Mouse (Mus musculus): ENCODE results near the gene Gapvd1.
A peak's percentile ranks its signal among the peaks of the same experiment; 100 is the strongest.
"Not testable (repeated sequence)": the region's sequence is repeated elsewhere in the genome, so short reads cannot be mapped to it uniquely, and the experiment has no call there.

Gapvd1 gene

DNA sequence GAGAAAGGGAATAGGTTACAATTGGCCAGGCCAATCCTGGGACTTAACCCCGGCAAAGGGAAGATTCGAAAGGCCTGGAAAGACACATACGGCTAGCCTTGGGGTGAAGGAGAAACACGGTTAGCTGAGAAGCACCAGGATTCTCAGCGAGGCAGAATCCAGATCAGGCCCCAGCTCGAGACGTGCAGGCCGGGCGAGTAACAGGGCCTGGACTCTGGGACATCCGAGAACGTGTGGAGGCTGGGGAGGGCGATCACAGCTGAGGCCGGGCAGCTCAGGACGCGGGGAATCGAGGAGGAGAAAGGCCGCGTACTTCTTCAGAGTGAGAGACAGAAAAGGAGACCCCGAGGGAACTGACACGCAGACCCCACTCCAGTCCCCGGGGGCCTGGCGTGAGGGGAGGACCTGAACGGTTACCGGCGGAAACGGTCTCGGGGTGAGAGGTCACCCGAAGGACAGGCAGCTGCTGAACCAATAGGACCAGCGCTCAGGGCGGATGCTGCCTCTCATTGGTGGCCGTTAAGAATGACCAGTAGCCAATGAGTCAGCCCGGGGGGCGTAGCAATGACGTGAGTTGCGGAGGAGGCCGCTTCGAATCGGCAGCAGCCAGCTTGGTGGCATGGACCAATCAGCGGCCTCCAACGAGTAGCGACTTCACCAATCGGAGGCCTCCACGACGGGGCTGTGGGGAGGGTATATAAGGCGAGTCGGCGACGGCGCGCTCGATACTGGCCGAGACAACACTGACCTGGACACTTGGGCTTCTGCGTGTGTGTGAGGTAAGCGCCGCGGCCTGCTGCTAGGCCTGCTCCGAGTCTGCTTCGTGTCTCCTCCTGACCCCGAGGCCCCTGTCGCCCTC is 16.6 kb upstream of the Gapvd1 start, which contains the start of gene Hspa5:
TSS of gene Hspa5 (plus strand) at position 603 of the 859 bp plus-strand sequence.
- DNase-seq (ENCODE audit: low spot score), result peak; percentile 97

DNA sequence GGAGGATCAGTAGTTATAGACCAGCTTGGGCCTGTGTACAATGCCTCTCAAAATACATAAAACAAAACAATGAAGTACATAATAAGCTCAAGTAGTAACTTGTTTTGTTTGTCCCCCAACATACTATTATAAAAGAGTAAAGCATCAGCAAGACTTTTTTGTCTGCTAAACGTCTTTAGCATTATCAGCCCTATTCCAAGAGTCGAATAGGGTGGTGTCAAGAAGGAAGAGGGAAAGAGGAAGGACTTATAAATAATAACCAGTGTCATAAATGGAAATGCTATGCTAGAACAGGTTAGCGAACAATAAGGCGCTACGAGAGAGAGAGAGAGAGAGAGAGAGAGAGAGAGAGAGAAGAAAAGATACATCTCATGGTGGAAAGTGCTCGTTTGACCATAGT is 15.9 kb upstream of the Gapvd1 start:
- no peak for DNase-seq (ENCODE audit: low spot score)

DNA sequence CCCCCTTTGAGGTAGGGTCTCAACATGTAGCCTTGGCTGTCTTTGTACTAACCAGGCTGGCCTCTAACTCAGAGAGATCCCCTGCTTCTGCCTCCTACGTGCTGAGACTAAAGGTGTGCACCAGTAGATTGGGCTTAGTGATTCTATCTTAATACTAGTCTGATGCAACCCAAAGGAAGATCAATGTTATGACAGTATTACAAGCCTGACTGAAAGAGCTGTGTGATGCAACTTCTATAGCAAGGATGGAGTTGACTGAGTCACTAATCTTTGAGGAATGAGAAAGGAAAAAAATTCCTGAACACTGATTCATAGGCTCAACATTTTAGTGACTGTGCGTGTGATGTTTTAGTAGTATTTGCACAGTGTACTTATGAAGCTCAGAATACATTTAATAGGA is 15.0 kb upstream of the Gapvd1 start:
- no peak for DNase-seq (ENCODE audit: low spot score)

DNA sequence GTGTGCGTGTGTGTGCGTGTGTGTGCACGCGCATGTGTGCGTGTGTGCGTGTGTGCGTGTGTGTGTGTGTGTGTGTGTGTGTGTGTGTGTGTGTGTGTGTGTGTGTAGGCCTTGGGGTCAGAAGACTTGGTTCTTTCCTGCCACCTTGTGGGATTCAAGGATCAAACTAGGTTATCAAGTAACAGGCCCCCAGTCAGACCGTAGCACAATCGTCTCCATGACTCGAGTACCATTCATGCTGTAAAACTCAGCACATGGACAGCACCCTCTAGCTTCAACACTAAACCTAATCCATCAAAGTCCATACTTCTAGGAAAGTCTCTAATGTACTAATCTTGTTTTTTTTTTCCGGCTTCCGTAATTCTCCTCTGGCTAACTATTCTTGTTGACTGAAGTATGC is 9.8 kb upstream of the Gapvd1 start:
- no peak for DNase-seq (ENCODE audit: low spot score)

DNA sequence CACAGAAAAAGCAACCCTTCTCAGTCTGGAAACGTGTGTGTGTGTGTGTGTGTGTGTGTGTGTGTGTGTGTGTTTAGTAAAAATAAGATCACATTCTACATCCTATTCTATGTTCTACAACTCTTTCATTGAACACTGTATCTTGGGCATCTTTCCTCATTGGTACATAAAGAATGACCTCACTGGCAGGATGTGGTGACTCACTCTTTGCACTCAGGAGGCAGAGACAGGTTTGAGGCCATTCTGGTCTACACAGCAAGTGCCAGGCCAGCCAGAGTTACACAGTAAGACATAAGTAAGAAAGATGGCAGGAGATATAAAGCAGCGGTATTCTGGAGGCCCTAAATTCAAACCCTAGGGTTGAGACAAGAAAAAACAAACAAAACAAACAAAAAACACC is 7.8 kb upstream of the Gapvd1 start:
- DNase-seq (ENCODE audit: low spot score), result no peak

DNA sequence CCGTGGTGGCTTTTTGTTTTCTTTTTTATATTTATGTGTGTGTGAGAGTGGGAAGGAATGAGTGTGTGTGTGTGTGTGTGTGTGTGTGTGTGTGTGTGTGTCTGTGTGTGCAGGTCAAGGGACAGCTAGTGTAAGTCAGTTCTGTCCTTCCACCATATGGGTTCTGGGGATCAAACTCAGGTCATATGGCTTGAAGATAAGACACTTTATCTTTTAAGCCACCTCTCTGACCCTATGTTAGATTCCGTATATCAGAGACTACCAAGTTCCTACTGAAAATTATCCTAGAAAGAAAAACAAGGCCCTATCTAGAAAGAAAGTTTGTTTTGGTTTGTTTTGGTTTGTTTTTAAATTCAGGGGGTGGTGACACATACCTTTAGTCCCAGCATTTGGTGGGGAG is 7.1 kb upstream of the Gapvd1 start:
- no peak for DNase-seq (ENCODE audit: low spot score)

DNA sequence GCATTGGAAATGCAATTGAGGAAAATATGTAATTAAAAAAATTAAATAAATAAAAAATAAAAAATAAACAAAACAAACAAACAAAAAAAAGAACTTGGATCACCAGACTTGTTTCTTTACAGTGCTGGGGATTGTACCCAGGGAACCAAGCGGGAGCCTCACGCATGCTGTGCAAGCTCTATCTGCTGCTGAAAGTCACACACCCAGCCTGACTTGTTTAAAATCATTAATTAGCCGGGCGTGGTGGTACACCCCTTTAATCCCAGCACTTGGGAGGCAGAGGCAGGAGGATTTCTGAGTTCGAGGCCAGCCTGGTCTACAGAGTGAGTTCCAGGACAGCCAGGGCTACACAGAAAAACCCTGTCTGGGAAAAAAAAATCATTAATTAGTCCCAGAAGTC is 6.2 kb upstream of the Gapvd1 start:
- not testable (repeated sequence) for DNase-seq (ENCODE audit: low spot score)

DNA sequence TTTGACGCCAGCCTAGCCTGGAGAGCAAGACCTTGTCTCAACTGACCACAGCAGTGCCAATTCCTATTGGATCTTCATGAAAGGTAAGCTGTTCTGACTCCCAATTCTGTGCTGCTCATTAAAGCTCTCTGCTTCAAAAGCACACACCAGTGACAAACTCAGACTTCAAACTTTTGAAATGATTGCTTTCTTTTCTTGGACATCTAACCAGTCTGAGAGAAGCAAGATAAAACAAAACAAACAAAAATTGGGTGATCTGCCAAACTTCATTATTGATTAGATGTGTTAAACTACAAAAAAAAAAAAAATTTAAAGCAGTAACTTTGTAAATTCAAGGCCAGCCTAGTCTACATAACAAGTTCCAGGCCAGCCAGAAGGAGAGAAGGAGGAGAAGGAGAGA is 2.3 kb upstream of the Gapvd1 start:
- no peak for DNase-seq (ENCODE audit: low spot score)

DNA sequence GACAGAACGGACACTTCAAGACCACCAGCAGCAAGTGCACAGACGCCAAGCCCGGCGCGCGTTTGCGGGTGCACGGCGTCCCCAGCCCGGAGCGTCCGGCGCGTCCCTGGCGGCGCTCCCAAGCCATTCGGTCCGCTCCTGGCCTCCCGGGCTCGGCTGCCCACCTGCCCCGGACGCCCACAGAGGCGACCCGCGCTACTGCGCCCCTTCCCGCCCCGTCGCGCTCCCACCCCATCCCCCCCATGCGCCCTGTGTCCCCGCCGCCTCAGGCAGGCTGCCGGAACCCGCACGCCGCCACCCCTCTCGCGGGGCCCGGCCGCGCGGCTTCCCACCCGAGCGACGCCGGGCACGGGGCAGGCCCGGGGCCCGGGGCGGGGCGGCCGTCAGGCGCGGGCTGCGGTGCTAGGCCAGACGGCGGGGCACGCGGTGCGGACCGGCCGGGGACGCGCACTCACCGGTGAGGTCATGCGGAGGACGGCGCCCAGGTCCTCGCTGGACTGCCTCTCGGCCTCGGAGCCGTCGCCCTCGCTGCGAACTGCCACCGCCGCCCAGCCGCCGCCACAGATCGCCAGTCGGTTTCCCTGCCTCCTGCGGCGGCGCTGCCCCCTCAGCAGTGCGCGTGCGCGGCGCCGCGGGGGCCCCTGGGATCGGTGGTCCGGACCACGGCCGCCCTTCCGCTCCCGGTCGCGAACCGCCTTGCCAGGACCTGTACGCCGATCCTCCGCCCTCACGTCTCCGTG is 1.1 kb downstream of the Gapvd1 start:
- peak; percentile 83 for DNase-seq (ENCODE audit: low spot score)

DNA sequence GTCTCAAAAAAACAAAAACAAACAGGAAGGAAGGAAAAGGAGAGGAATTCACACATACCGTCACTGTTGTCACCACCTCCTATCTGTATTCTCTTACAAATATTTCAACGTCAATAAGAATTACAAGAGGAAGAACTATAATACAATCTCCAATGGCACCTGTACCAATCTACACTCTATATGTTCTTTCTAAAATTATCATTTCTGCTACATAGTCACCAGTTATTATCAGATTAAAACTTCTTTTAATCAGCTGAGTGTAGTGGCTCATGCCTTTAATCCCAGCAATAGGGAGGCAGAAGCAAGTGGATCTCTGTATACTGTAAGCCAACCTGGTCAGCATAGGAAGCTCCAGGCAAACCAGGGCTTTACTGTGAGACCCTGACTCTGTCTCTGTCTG is 4.8 kb downstream of the Gapvd1 start:
- no peak for DNase-seq (ENCODE audit: low spot score)

DNA sequence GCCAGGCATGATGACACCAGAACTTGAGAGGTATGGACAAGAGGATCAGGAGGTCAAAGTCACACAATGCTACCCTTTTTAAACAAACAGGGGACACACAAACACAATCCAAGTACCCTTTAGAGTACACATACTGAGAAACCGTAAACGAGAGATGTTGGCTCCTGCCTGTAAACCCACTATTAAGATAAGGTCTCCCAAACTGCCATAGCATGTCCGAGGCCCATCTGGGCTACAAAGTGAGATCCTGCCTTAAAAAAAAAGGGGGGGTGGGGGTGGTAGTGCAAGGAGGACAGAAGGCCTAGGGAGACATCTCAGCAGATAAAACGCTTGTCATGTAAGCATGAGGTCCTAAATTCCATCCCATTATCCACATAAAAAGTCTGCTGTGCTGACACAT is 6.6 kb downstream of the Gapvd1 start:
- no peak for DNase-seq (ENCODE audit: low spot score)

DNA sequence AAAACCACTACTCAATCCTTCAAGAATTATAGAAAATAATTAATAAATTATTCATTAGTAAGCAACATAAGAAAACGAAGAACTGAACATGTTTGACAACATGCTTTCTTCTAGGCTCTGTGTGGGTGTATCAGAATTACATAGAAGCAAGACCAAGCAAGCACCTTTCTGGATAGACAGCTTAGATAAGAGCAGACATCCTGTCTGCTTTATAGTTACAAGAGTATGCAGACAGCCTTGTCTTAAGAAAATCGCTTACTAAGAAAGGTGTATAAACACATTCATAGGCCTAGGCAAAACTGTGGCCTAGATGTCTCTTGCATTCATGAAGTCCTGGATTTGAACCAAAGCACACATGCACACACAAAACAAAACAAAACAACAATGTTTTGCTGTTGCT is 9.4 kb downstream of the Gapvd1 start:
- no peak for DNase-seq (ENCODE audit: low spot score)

DNA sequence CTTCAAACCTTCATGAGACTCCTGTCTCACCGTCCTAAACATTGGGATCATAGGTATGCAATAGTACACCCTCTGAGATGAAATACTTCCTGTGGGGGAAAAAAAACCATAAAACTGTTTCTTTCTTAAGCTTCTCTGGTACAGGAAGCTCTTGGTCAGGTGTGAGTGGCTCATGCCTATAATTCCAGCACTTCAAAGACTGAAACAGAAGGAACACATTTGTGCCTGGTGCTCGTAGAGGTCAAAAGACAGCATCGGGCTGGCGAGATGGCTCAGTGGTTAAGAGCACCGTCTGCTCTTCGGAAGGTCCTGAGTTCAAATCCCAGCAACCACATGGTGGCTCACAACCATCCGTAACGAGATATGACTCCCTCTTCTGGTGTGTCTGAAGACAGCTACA is 10.6 kb downstream of the Gapvd1 start:
- no peak for DNase-seq (ENCODE audit: low spot score)

DNA sequence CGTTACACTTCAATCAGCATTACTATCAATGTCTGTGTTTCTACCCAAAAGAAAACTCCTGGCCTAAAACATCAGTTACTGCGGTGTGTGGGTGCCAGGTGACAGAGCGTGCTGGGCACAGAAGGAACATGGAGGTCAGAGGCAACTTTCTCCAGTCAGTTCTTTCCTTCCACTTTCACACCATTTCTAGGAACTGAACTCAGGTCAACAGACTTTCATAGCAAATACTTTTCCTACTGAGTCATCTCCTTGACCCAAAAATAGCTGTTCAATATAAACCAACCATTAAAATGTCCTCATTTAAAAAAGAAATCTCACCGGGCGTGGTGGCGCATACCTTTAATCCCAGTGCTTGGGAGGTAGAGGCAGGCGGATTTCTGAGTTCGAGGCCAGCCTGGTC is 12.4 kb downstream of the Gapvd1 start:
- no peak for DNase-seq (ENCODE audit: low spot score)

DNA sequence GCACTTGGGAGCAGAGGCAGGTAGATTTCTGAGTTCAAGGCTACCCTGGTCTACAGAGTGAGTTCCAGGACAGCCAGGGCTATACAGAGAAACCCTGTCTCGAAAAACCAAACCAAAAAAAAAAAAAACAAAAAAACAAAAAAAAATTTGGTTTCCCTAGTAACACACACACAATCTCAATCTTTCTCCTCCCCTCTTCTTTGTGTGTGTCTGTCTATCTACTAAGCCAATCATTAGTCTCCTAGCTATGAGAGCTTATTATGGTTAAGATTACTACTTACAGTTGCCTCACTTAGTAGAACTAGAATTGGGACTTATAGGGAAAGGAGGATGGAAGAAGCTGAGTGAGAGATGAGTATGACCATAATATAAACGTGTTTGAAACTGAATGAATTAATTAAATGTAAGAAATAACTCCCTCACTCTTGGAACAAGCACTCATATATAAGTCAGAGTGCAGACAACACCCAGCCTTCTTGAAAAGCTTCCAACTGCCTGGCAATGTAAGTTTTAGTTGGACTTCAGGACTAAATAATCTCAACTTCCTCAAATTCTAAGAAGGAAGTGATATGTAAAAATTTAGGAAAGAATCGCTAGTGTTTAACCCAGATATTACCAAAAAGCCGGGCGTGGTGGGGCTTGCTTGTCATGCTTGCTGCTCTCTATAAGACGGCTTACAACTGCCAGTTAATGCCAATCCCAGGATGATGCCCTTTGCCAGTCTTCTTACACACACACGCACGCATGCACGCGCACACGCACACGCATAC is 13.5 kb downstream of the Gapvd1 start:
- no peak for DNase-seq (ENCODE audit: low spot score)

DNA sequence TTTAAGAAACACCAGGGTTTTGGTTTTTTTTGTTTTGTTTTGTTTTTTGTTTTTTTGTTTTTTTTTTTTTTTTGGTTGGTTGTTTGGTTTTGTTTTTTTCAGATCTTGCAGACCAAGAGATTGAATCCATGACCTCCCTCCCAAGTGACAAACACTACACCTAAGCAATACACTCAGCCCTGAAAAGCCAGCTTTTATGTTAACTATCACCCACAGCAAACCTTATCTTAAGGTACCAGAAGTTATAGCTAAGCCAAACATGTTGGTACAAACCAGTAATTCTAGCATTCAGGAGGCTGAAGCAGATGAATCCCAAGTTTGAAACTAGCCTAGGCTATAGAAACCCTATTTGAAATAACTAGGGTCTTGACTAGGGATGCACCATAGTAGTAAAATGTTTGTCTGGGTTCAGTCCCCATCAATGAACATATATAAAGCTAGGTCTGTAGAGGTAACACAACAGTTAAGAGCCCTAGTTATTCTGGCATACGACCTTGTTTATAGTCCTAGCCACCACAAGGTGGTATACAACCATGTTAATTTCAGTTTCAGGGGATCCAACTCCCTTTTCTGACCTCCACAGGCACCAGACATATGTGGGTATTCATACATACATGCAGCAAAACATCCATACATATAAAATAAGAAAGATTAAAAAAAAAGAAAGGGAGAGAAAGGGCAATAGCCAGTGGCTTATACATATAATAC is 15.2 kb downstream of the Gapvd1 start:
- DNase-seq (ENCODE audit: low spot score), result no peak

DNA sequence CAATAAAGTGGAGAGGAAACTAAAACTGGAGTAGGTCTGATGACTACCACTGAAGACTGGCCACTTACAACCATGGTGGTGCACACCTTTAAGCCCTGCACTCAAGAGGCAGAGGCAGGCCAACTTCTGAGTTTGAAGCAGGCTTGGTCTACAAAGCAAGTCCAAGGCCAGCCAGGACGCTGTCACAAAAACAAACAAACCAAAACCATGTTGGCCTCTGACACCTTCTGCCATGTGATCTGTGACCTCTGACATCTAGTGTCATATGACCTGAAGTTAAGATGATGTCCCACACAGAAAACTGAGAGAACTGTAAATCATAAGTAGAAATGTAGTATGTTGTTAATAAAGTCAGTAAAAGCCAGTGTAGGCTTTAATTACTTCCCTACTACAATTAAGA is 17.1 kb downstream of the Gapvd1 start:
- no peak for DNase-seq (ENCODE audit: low spot score)

DNA sequence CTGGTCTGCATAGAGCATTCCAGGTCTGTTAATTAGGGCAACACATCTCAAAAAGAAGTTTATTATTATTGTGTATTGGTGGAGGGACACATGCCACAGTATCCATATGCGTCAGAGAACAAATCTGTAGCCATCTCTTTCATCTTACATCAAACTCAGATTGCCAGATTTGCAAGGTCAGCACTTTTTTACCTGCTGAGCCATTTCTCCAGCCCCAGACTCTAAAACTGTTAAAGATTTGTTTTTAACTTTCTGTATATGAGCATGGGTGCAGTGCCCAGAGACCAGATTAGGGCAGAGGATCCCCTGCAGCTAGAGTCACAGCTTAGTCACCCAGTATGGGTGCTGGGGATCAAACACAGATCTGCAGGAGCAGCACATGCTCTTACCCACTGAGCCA is 18.4 kb downstream of the Gapvd1 start:
- no peak for DNase-seq (ENCODE audit: low spot score)

DNA sequence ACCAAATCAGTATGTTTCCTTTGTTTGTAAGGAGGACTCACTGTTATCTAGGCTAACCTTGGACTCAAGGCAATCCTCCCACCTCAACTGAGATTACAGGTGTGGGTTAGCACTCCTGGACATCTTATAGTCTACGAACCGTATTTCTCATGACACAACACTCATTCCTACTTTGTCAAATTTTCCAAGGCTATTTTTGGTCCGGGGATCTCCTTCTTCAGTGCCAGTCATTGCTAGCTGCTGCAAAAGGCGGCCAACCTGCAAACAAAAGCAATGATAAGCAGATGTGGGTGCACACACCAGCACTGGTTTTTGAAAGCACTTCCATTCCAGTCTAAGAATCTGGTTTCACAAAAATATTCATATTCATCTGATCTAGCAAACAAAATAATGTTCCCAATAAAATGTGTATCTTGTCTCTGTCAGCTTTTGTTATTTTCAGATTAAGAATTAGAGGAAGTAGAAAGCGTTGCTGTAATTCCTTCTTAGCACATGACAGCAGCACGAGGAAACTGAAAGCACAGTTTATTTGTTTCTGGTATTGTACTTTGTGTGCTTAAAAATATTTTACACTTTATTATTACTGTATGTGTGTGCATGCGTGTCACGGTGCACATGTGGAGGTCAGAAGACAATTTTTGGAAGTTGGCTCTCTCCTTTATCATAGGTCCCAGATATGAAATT is 27.8 kb downstream of the Gapvd1 start:
- DNase-seq (ENCODE audit: low spot score), result no peak

DNA sequence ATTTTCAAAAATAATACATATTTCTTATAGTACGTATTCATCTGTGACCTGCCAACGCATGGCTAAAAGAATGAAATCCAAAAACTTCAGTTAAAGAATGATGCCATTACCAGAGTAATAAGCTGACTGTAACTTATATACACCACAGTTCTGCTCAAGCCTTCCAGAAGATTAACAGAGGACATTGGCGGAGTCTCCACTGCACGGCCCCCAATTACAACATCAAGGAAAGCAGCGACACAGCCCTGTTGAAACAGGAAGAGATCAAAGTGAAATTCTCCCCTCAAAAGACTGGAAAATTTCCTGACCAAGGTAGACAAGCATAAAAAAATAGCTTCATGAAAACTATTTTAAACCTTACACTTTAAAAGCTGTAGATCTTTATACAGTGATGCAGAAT is 29.8 kb downstream of the Gapvd1 start:
- no peak for DNase-seq (ENCODE audit: low spot score)

DNA sequence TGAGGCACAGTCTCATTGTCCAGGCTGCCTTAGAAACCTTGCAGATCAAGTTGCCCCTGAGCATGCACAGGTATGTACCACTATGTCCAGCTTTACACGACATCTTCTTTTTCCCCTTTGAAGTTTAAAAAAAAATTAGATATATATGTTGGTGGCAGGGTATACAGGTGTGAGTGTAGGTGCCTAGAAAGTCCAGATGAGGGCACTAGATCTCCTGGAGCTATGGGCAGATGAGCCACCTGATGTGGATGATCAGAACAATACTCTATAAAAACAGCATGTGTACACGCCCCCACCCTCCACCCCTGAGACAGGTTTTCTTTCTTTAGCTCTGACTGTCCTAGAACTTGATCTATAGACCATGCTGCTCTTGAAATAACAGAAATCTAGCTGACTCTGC is 36.8 kb downstream of the Gapvd1 start:
- DNase-seq (ENCODE audit: low spot score), result no peak

DNA sequence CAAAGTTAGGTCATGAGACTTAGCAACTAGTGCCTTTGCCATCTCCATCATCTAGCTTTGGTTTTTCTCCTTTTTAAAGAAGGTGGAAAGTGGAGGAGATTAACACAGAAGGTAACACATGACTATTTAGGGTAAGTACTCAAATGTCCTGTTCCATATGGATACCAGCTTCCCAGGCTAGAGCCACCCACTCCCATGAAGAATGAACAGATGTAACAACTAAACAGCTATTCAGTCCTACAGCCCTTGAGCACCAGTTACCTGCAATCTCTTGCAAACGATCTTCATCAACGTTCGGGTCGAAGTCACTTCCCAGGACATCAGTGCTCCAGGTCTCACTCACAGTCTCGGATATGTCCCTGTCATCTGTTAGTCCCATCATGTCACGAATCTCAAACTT is 43.1 kb downstream of the Gapvd1 start:
- DNase-seq (ENCODE audit: low spot score), result no peak

All from ovary, postnatal 14 days (tissue).